Mouse (Mus musculus) liver, adult 2 months (tissue): ENCODE results near the gene Mfsd1.

Source experiments
- CTCF ChIP-seq: fragments of 200-500 bp; IDR thresholded peaks from 2 replicates; pipeline ENCODE4 v1.5.1; 2011; ENCODE audit warnings: low read depth, low read length, control low read depth
- POLR2A ChIP-seq: fragments of 200-500 bp; IDR thresholded peaks from 2 replicates; pipeline ENCODE4 v1.6.1; 2011; ENCODE audit warnings: low read length, control low read depth; ENCODE audit not compliant: insufficient read depth; ENCODE audit errors: extremely low read depth

GRCm38 (mm10) chr3:67601616-67602138, 19.1 kb downstream of the Mfsd1 start:
- TF ChIP-seq POLR2A, result no peak
- no peak for TF ChIP-seq CTCF
